14 mouse cellular contexts compared by ENCODE assay signal in genomic region chr8:107545621-107546152, GRCm38 (mm10). TPM values are rescaled to one million over a fixed set of nuclear protein-coding genes. Genes with fewer than 3 reads are reported as not detected.
DNase-seq lines count a peak whose midpoint lies in the region; ATAC-seq and TF ChIP-seq lines count a peak whose summit lies in the region.
"Had no signal": no experiment of that assay in that cellular context is flagged by ENCODE, and none has a peak within 500 bp of the region (broad histone marks: within the 10 kb centered on the region; RNA-seq: fewer than 3 reads in every experiment).

No protein-coding gene starts in this region.

- TF ChIP-seq CTCF in left cerebral cortex, adult 2 months (IDR thresholded peaks at IDR 0.05): no peak

- H3K27ac ChIP-seq in heart, embryonic 11.5 days (ENCODE audit: low read depth, low read length): no peak overlapping the region
- peak overlapping the region; percentile 13 for H3K27ac ChIP-seq in left cerebral cortex, adult 2 months
- peak overlapping the region; percentile 98 for H3K27ac ChIP-seq in limb, embryonic 12.5 days
- H3K27ac ChIP-seq: liver, embryonic 14.5 days; midbrain, embryonic 13.5 days had no signal

- H3K4me3 ChIP-seq in heart, embryonic 11.5 days (ENCODE audit: low read depth, low read length): peak overlapping the region; percentile 0; the same call in 1 of the 2 replicates
- no peak overlapping the region for H3K4me3 ChIP-seq in left cerebral cortex, adult 2 months
- peak overlapping the region; percentile 49 for H3K4me3 ChIP-seq in limb, embryonic 12.5 days (replicated peaks)
- H3K4me3 ChIP-seq: midbrain, embryonic 13.5 days had no signal

- H3K9me3 ChIP-seq in heart, embryonic 11.5 days (replicated peaks; ENCODE audit: control insufficient read depth, low read length): no peaks in the 10 kb centered on the region
- no peaks in the 10 kb centered on the region for H3K9me3 ChIP-seq in limb, embryonic 12.5 days
- H3K9me3 ChIP-seq: midbrain, embryonic 13.5 days had no signal

- no peak for ATAC-seq in heart, embryonic 11.5 days (replicated peaks; ENCODE audit: insufficient number of reproducible peaks, low FRiP score, low TSS enrichment)
- no peak for ATAC-seq in limb, embryonic 12.5 days (ENCODE audit: insufficient number of reproducible peaks, insufficient read depth, low FRiP score, low TSS enrichment, low read depth)
- ATAC-seq: CD4-positive, CD25-positive, alpha-beta regulatory T cell, adult 4 months; midbrain, embryonic 13.5 days had no signal

- no peak for DNase-seq in heart, postnatal 36 days
- no peak for DNase-seq in left cerebral cortex, adult 2 months (ENCODE audit: extremely low spot score in 1 of 2, low spot score in 2 of 2)
- DNase-seq in left cerebral cortex, postnatal 4 days: no peak
- DNase-seq in NIH3T3 (ENCODE audit: low read depth): peak; percentile 40
- DNase-seq in cerebellum, postnatal 4 days (ENCODE audit: low spot score in 2 of 2): no peak
- DNase-seq in adrenal gland, postnatal 10 days: no peak
- DNase-seq: adrenal gland, postnatal 14 days; embryo, embryonic 11 days; right cerebral cortex, postnatal 4 days had no signal

- H3K9ac ChIP-seq in heart, embryonic 11.5 days (ENCODE audit: low read depth, low read length): no peak overlapping the region
- H3K9ac ChIP-seq in limb, embryonic 12.5 days (replicated peaks): peak overlapping the region; percentile 80
- H3K9ac ChIP-seq: liver, embryonic 14.5 days; midbrain, embryonic 13.5 days had no signal

- H3K36me3 ChIP-seq in heart, embryonic 11.5 days (ENCODE audit: control insufficient read depth, insufficient read depth, low read length): no peaks in the 10 kb centered on the region
- peaks cover 61% of the 10 kb centered on the region for H3K36me3 ChIP-seq in limb, embryonic 12.5 days

- no peaks in the 10 kb centered on the region for H3K27me3 ChIP-seq in heart, embryonic 11.5 days (ENCODE audit: control insufficient read depth, insufficient read depth, low read length)
- H3K27me3 ChIP-seq in limb, embryonic 12.5 days: no peaks in the 10 kb centered on the region
- H3K27me3 ChIP-seq: midbrain, embryonic 13.5 days had no signal

- H3K4me2 ChIP-seq in heart, embryonic 11.5 days: peak overlapping the region; percentile 46
- peak overlapping the region; percentile 55 for H3K4me2 ChIP-seq in limb, embryonic 12.5 days
- H3K4me2 ChIP-seq: midbrain, embryonic 13.5 days had no signal

- 84% methylated on average over 11 of the region's 11 CpGs for WGBS in heart, embryonic 11.5 days (ENCODE audit: insufficient replicate concordance)
- WGBS in limb, embryonic 12.5 days: 90% methylated on average over 11 of the region's 11 CpGs

- intact Hi-C loops in heart, postnatal 36 days (cut with DNase I): no loop called here
- intact Hi-C loops in left cerebral cortex, adult 2 months (cut with DNase I): no loop called here
- intact Hi-C loops in left cerebral cortex, postnatal 4 days (cut with DNase I): no loop called here

- peaks cover 23% of the 10 kb centered on the region for H3K4me1 ChIP-seq in heart, embryonic 11.5 days (ENCODE audit: control insufficient read depth, insufficient read depth, low read length)
- peaks cover 36% of the 10 kb centered on the region for H3K4me1 ChIP-seq in limb, embryonic 12.5 days (replicated peaks)
- H3K4me1 ChIP-seq: midbrain, embryonic 13.5 days had no signal

RNA-seq across cellular contexts. Expression of gene Psmd7, which starts 42.6 kb away (rescaled TPM):
- polyA plus RNA-seq in heart, embryonic 11.5 days (2014; fragmentation: Nextera tagmentation; extraction: Ambion mirVana): 223 and 234 TPM in 2 replicates
- total RNA-seq in heart, postnatal 36 days (2021): 100 to 1,000 TPM in 1 of 2 experiments, 10 to 100 TPM in 1; 95.7 to 104 TPM
- total RNA-seq in left cerebral cortex, adult 2 months (2021): 100 to 1,000 TPM; 104 to 111 TPM
- total RNA-seq in left cerebral cortex, postnatal 4 days (2021): 100 to 1,000 TPM; 118 to 121 TPM
- 382 and 395 TPM in 2 replicates for polyA plus RNA-seq in limb, embryonic 12.5 days (2016; fragmentation: Nextera tagmentation; extraction: Ambion mirVana)
- total RNA-seq in adrenal gland, postnatal 10 days (2021): 10 to 100 TPM; 83.7 to 86.5 TPM
